Mouse (Mus musculus): ENCODE measurements at regions not wholly inside any gene's neighbourhood (a gene's known extent, or its start where the extent isn't known, plus 50 kb on each side); places are given as distances from the start of the nearest gene placed in this dataset.
"Not testable (repeated sequence)": the region's sequence is repeated elsewhere in the genome, so short reads cannot be mapped to it uniquely, and the experiment has no call there.

DNA sequence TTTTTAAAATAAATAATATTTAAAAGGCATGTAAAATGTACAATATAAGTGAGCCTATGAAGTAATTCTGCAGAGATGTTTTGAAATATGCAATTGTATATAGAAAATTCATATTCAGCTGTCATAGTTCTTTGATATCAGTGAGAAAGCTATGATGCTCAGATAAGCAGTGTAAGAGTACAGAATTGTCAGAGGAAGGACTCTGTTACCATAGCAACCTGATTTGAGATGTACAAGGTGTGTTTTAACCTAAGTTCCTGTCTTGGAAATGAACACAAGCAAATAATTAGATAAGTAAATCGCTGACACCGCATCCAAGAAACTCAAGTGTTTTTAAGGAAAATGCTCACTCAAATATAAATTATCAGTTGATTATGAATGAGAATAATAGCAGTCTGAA lies 271.8 kb downstream of the Gabrg2 start:
- DNase-seq (ENCODE audit: low spot score), result no peak

- peak; percentile 37 for DNase-seq (ENCODE audit: low spot score)
Measured at GRCm38 (mm10) chr11:41716616-41717015, 284.0 kb downstream of the Gabrg2 start.

DNA sequence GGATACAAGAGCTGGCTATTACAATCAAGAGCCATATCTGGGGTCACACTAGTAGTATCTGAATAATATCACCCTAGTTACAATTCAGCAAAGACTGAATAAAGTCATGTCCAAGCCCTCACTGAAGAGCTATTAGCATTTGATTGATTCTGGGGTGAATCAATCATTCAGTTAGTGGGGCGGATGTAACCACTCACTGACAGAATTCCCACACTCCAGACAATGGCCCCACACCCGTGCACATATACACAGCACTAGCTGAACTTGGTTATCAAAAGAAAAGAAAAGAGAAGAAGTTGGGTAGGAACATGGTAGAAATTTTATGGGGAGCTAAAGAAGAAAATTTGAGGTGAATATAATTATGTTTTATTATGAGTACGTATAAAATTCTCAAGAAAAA lies 310.0 kb downstream of the Gabrg2 start:
- DNase-seq (ENCODE audit: low spot score), result no peak

- DNase-seq (ENCODE audit: low spot score), result no peak
Measured at GRCm38 (mm10) chr11:41682991-41683390, 317.7 kb downstream of the Gabrg2 start.

GRCm38 (mm10) chr11:41652566-41652965 lies 348.1 kb downstream of the Gabrg2 start:
- DNase-seq (ENCODE audit: low spot score), result no peak

- DNase-seq (ENCODE audit: low spot score), result no peak
Measured at GRCm38 (mm10) chr11:41645502-41645891, 355.2 kb downstream of the Gabrg2 start.

DNA sequence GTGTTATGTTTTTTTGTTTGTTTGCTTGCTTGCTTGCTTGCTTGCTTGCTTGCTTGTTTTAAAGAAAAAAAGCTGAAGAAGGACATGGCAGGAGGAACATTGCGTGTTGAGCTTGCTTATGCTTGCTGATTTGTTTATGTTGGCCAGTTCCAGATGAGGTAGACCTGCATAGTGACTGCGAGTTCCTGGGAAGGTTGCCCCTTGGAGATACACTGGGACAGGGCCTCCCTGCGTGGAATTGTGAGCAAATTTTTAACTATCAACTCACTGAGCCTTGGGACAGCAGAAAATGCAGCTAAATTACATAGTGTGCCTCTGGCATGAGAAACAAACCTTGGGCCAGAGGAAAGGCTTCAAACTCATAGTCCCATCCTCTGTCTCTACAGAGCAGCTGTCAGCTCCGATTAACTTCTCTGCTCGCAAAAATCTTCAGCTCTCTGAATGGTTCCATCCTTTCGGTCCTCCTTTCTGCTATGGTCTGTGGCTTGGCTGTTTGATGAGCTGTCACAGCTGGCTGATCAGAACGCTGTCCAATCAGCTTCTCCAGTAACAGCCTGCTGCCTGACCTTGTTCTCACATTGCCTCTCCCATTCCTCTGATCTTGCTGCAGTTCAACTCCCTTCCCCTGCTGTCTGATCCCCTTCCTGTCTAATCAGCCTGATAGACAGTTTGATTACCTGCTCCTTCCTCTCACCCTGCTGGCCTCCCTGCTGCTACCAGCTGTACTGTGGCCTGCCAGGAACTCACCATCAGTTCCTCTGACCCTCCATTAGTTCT lies 355.7 kb downstream of the Gabrg2 start:
- no peak for DNase-seq (ENCODE audit: low spot score)

- no peak for DNase-seq (ENCODE audit: low spot score)
Measured at GRCm38 (mm10) chr11:41644083-41644482, 356.6 kb downstream of the Gabrg2 start.

GRCm38 (mm10) chr11:41599006-41599405 lies 401.7 kb downstream of the Gabrg2 start:
- no peak for DNase-seq (ENCODE audit: low spot score)

DNA sequence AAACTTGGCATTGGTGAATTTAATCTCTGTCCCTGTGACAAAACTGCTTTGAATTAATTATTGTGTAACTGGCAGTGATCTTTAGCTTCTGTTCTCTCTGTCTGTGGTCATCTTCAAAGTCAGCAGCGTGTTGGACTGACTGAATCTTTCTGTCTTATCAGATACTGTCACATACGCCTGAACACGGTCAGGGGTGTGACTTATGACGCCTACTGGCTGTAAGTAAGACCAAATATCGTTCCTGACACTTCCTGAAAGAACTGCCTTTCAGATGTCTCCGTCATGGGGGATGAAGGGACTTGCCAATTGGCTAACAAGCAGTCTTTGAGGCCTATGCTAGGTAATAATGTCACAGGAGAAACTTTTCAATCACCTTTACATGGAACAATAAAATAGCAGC lies 402.2 kb downstream of the Gabrg2 start:
- DNase-seq (ENCODE audit: low spot score), result no peak

GRCm38 (mm10) chr11:41591426-41591825 lies 409.2 kb downstream of the Gabrg2 start:
- DNase-seq (ENCODE audit: low spot score), result not testable (repeated sequence)

Data from testis, postnatal 10 days (tissue).